In genomic region chrX:85676808-85677207, GRCm38 (mm10) we compare ENCODE assay signal across 9 mouse cellular contexts.
DNase-seq lines count a peak whose midpoint lies in the region.
"Had no signal": no experiment of that assay in that cellular context is flagged by ENCODE, and none has a peak within 500 bp of the region (broad histone marks: within the 10 kb centered on the region; RNA-seq: fewer than 3 reads in every experiment).

No protein-coding gene starts in this region.

- DNase-seq in gastrocnemius, postnatal 10 days, result peak; percentile 15
- DNase-seq in gastrocnemius, adult 8-10 months (ENCODE audit: low spot score in 2 of 2), result no peak
- peak; percentile 55 to 58 for DNase-seq in B cell, adult 2 months
- peak; percentile 5 for DNase-seq in adrenal gland, postnatal 25 days
- DNase-seq in forebrain, embryonic 10.5 days (ENCODE audit: extremely low spot score, low spot score), result peak; percentile 37
- peak; percentile 52 for DNase-seq in kidney, postnatal 10 days
- peak; percentile 41 for DNase-seq in lung, postnatal 10 days
- peak; percentile 14 for DNase-seq in skeletal muscle tissue, adult 2 months (ENCODE audit: low read depth, low spot score)

- H3K9me3 ChIP-seq in forebrain, embryonic 10.5 days, result no peaks in the 10 kb centered on the region
- H3K9me3 ChIP-seq: limb, embryonic 12.5 days had no signal

- no peaks in the 10 kb centered on the region for H3K36me3 ChIP-seq in forebrain, embryonic 10.5 days (replicated peaks)
- H3K36me3 ChIP-seq: limb, embryonic 12.5 days had no signal

- H3K27me3 ChIP-seq in forebrain, embryonic 10.5 days (ENCODE audit: poor library complexity, severe bottlenecking), result no peaks in the 10 kb centered on the region
- H3K27me3 ChIP-seq: limb, embryonic 12.5 days had no signal

- H3K27ac ChIP-seq in forebrain, embryonic 10.5 days, result no peak overlapping the region
- H3K27ac ChIP-seq: limb, embryonic 12.5 days had no signal

- no peaks in the 10 kb centered on the region for H3K4me1 ChIP-seq in forebrain, embryonic 10.5 days
- H3K4me1 ChIP-seq: limb, embryonic 12.5 days had no signal

- WGBS in forebrain, embryonic 10.5 days, result 18% methylated on average over 7 of the region's 7 CpGs

- no peak overlapping the region for H3K4me3 ChIP-seq in forebrain, embryonic 10.5 days
- H3K4me3 ChIP-seq: limb, embryonic 12.5 days had no signal

Comparison
In these comparisons a context has a peak if more than half of its experiments do, and no peak if none do; other contexts are left out.
1. DNase-seq: peak in gastrocnemius, postnatal 10 days (single experiment), B cell, adult 2 months (2 of 2), adrenal gland, postnatal 25 days (single experiment), forebrain, embryonic 10.5 days (single experiment), kidney, postnatal 10 days (single experiment), lung, postnatal 10 days (single experiment) and skeletal muscle tissue, adult 2 months (single experiment); none in gastrocnemius, adult 8-10 months (0 of 2).